Mouse (Mus musculus) ovary, postnatal 14 days (tissue): ENCODE measurements around the gene Mob3a.
"Not testable (repeated sequence)": the region's sequence is repeated elsewhere in the genome, so short reads cannot be mapped to it uniquely, and the experiment has no call there.

ENCODE experiments used
- DNase-seq: peaks from one replicate; pipeline ENCODE4 v3.0.0; 2022; ENCODE audit warnings: low spot score

Gene Mob3a

DNA sequence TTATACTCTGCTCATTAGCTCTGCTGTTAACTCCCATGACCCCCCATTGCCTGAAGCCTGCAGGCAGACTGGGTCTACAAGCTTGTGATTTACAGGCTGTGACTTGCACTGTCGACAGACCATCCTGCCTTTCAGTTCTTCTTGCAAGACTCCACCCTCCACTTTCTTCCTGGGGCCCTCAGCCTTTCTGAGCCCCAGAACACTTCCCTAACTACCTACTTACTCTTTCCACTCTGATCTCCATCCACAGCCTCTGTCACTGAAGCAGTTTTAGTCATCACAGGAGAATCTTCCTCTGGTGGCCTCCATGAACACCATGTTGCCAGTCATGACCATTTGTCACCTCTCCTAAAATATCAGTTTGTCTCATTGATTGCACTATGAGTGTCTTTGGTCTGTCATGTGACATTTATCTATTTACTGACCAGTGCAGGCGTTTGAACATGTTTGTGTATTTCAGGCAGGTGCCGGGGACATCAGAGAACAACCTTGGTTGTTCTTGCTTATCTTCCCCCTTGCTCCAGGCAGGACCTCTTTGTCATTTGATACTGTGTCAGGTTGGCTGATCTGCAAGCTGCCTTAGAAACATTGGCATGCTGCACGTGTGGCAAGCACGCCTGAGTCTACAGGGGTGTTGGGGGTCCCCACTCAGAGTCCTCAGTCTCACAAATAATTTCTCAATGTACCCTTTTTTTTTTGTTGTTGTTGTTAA, 38.1 kb downstream of the Mob3a start:
- no peak for DNase-seq

DNA sequence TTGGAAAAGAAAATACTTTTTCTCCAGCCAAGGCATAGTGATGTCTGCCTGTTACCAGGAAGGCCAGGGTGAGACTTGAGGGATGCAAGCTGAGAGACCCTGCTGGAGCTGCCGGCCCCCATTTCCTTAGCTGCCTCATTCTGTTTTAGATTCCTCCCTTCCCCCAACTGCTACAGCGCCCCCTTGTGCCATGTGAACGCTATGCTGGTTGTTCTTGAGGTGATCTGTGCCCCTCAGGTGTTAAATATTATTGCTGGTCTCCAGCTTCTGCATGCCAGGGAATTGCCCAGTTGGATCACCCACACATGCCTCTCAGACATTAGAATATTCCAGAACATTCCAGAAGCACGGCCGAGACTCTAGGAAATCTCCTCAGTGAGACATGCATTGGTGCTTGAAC, 40.6 kb downstream of the Mob3a start:
- no peak for DNase-seq

DNA sequence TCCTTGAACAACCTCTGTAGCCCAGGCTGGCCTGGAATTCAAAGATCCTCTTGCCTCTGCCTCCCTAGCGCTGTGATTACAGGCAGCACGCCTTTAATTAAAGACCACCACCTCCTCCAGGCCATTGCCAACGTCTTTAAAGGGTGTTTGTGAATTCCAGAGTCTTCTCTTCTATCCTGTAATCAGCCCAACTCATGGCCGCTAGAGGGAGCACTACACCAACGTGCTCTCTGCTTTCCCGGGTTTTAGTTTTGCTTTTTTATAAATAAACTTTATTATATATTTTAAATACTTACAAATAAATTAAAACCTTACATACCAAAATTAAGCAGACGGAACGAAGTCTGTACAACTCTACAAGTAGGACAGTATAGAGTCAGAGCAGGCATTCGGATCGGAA, 42.6 kb downstream of the Mob3a start:
- DNase-seq: peak; percentile 71

DNA sequence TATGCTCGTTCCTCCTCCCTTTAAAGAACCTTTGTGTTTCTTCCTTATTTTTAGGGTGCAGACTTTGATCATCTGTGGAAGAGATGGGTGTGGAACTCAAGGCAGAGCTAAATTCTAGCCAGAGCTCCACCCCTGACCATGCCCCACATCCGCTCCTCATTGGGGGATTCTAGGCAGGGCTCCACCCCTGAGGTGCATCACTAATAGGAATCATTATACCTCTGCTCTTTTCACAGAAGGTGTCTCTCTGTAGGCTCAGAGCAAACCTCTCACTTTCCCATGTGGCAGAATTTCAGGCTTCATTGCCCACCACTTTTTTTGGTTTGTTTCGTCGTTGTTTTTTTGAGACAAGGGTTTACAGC, 43.0 kb downstream of the Mob3a start:
- no peak for DNase-seq

DNA sequence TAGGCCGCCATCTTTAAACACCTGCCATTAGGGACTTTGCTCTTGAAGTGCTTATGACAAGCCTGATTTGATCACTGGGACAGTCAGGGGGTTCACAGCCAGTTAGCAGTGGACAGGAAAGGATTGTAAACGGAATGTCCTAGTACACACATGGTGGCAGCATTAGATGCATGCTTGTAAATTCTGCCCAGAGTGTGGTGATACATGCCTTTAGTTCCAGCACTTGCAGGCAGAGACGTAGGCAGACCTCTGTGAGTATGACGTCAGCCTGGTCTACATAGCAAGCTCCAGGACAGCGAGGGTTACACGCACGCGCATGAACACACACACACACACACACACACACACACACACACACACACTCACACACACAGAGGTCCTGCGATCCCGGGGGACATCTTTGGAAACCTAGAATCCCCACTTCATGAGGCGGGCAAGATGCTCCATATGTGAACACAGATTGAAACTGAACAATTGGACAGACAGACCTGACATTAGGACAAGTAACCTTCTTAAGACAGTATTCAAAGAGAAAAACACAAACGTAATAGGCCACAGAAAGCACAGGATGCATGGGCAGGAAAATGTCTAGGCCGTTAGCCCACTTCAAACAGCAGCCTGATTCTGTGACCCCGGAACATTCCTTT, 43.5 kb downstream of the Mob3a start:
- DNase-seq: no peak

DNA sequence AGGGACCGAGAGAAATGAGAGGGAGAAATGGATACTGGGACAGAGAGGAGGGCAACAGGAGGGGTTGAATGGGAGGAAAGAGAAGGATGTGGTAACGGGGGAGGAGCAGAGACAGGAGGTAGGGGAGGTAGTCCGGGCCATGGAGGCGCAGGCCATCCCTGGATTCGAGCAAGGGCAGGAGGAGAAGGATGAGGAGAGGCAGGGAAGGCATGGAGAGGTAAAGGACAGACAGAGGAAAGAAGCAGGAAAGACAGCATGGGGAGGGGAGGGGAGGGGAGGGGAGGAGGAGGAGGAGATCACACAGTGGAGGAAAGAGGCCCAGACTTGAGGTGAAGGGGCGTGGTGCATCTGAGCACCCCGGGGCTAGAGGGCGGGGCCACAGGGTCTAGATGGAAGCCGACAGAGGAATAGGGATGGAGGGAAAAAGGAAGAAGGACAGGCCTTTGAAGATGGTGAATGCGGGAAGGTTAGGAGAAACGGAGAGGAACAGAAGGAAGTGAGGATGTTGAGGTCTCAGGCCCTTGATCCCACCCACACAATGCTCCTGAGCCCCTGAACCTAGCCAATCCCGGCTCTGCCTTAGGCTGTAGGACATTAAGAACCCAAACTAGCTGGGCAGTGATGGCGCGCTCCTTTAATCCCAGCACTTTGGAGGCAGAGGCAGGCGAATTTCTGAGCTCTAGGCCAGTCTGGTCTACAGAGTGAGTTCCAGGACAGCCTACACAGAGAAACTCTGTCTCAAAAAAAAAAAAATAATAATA, 44.7 kb downstream of the Mob3a start, which contains the start of gene Btbd2:
Gene Btbd2 (minus strand): TSS at position 209 of the 761 bp plus-strand sequence.
- no peak for DNase-seq

DNA sequence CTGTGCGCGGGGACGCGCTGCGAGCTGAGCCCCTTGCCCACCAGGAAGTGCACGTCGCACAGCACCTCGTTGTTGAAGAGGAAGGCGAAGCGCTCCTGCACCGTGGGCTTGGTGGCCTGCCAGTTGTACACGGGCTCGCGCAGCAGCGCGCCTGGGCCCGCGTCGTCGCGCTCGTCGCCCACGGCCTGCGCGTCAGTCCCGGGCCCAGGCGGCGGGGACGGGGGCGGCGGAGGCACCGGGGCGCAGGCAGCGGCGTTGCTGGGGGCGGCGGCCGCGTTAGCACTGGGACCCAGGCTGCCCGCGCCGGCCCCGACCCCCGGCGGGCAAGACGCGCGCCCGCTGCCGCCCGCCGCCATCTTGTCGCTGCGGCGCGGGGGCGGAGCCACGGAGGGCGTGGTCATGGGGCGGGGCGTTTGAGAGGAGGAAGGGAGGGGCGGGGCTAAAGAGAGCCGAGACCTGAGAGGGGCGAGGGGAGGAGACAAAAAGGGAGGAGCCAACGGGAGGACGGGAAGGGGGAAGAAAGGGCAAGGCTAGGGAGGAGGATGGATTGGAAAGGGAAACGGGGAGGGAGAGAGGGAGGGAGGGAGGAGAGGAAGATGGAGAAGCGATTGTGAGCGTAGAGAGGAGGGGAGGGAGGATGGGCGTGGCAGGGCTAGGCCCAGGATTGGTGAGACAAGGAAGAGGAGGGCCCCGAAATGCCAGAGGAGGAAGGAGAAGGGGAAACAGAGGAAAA, 45.5 kb downstream of the Mob3a start:
- DNase-seq: peak; percentile 98

DNA sequence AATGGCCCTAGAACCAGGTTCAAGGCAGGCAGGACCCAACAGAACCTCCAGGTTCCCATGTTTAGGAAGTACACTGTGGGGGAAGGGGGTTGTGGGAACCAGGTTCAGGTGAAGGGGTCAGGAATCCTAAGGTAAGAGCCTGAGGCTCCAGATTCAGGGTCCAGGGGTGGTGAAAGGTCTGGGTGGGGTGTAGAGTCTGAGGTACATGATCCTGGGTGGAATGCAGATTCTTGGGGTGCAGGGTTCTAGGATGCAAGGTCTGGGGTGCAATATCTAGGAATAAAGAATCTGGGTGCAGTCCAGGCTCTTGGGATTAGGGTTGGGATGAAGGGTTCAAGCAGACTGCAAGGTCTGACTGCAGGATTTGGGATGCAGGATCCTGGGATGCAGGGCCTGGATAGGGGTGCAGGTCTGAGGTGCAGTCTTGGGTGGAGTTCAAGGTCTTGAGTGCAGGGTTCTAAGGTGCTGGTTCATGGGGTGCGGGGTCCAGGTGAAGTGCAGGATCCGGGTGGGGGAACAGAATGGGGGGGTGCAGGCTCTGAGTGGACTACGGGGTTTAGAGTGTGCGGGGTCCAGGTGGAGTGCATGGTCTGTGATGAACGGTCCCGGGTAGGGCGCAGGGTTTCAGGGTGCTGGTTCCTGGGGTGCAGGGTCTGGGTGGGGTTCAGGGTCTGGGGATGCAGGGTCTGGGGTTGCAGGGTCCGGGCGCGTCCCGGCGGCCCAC, 46.2 kb downstream of the Mob3a start:
- DNase-seq: no peak

DNA sequence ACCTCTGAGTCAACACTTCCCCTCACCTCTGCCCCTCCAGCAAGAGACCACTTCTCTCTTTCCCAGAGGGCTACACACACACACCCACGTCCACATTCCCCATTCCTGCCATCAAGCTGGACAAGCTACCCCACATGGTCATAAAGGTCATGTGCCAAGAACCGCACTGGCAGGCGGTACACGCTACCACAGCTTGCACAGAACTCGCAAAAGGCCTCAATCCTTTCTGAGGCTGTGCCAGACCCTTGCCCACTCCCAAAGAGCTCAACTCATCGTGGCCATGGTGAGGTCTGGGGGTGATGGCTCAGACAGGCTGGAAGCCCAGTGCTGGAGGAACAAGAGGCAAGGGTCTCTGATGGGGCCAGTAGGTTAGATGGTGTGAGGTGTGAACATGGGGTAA, 46.9 kb downstream of the Mob3a start:
- DNase-seq: no peak

DNA sequence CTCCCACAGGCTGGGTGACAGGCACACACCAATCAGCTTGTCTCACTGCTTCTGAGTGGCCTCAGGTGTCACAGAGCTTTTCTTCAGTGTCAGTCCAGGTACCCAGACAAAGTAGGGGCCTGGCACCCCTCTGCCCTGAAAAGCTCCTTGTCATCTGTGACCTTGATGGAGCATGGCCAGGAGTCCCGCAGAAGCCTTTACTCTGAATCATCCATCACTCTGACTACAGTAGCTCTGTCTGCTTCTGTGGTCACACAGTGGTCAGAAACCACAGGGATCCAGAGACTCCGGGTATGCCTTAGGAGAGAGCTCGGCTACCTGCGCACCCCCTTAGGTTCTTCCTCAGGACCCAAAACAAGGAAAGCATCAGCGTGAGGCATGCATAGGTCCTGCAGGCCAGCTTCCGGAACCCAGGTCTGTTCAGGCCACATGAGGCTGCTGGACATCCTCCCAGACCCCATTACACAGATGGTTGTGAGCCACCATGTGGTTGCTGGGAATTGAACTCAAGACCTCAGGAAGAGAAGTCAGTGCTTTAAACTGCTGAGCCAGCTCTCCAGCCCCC, 48.5 kb downstream of the Mob3a start:
- DNase-seq: no peak

DNA sequence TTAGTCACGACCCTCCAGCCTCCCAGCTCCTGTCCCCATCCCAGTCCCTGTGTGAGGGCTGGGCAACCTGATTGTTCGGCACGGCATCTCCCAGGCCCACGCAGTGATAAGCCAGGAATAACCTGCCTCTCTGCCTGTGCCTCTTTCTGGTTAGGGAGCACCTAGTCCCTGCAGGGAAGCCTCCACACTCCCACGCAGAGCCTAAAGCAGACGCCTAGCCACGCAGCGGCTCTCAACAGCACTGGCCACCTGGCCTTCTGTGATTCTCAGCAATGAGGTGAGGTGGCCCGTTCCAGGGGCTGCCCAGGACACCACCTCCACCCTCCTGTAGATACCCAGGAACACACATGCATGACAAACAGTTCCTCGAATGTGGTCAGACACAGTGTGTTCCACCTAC, 51.4 kb downstream of the Mob3a start:
- DNase-seq: no peak

DNA sequence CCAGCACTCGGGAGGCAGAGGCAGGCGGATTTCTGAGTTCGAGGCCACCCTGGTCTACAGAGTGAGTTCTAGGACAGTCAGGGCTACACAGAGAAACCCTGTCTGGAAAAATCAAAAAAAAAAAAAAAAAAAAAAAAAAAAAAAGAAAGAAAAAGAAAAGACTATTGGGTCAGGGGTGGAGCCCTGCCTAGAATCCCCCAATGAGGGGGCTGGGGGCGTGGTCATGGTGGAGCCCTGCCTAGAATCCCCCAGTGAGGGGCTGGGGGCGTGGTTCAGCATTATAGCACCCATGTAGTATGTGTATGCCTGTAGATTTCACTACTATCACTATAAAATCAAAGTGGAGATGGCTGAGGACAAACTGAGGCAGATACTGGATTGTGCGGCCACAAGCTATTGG, 51.9 kb downstream of the Mob3a start:
- DNase-seq: not testable (repeated sequence)

DNA sequence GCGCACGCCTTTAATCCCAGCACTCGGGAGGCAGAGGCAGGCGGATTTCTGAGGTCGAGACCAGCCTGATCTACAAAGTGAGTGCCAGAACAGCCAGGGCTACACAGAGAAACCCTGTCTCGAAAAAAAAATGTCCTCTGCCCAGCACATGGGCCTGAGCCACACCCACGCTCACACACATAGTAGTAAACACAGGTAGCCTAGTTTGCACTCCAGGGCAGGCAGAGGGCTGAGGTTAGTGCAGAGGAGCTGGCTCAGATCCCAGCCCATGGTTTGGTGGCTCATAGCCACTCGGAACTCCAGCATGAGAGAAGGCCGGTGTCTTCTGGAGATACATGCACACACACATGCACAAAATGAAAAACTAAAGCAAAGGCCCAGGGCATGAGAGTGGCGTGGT, 54.8 kb downstream of the Mob3a start:
- no peak for DNase-seq

DNA sequence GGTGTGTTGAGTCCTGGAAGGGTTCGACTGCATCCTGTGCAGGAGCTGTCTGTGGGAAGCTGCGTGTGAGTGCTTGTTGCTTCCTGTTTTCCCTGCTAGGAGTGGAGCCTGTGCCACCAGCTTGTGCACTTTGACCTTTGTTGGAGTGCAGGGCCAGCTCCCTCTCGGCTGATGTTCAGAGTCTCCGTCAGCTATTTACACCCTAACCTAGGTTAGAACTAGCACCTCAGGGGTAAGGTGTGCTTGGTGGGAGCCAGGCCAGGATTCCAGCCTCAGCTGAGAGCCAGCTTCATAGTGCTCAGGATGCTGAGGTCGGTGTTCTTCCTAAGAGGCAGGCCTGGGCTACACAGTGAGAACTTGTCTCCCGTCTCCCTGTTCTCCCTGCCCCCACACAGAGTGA, 66.4 kb downstream of the Mob3a start:
- DNase-seq: no peak
